Mouse (Mus musculus) intestine, postnatal 0 days (tissue): ENCODE measurements around the gene Cd164l2. TPM values are rescaled to one million over a fixed set of nuclear protein-coding genes. Genes with fewer than 3 reads are reported as not detected.

Source experiments
- ATAC-seq: fragments of 200-750 bp; cut with Nextera tagmentation; 2 replicates; pipeline ENCODE4 v1.8.0; 2017; ENCODE audit warnings: mild to moderate bottlenecking, moderate TSS enrichment, moderate library complexity
- H3K27ac ChIP-seq: fragments of 300-500 bp; sonication (generic); 2 replicates; pipeline ENCODE4 v1.5.1; 2014; ENCODE audit warnings: mild to moderate bottlenecking, low read depth, low read length, moderate library complexity
- H3K27me3 ChIP-seq: fragments of 300-500 bp; sonication (generic); replicated peaks from 2 replicates; pipeline ENCODE4 v1.6.1; 2014; ENCODE audit warnings: low read length, mixed read lengths; ENCODE audit not compliant: control insufficient read depth, insufficient read depth
- H3K36me3 ChIP-seq: fragments of 300-500 bp; sonication (generic); 2 replicates; pipeline ENCODE4 v1.6.1; 2014; ENCODE audit warnings: mild to moderate bottlenecking, moderate library complexity; ENCODE audit not compliant: control insufficient read depth, insufficient read depth
- H3K4me1 ChIP-seq: fragments of 300-500 bp; sonication (generic); replicated peaks from 2 replicates; pipeline ENCODE4 v1.6.1; 2014; ENCODE audit warnings: antibody characterized with exemption, low read length, mixed read lengths; ENCODE audit not compliant: control insufficient read depth, insufficient read depth
- H3K4me2 ChIP-seq: fragments of 300-500 bp; sonication (generic); replicated peaks from 2 replicates; pipeline ENCODE4 v1.6.1; 2014; ENCODE audit warnings: low read depth, mild to moderate bottlenecking, moderate library complexity
- H3K4me3 ChIP-seq: fragments of 300-500 bp; sonication (generic); 2 replicates; pipeline ENCODE4 v1.5.1; 2014; ENCODE audit warnings: low read depth, low read length
- H3K9ac ChIP-seq: fragments of 300-500 bp; sonication (generic); 2 replicates; pipeline ENCODE4 v1.6.1; 2014; ENCODE audit warnings: mild to moderate bottlenecking, low read depth, low read length
- H3K9me3 ChIP-seq: fragments of 300-500 bp; sonication (generic); 2 replicates; pipeline ENCODE4 v1.6.1; 2016; ENCODE audit warnings: mixed run types; ENCODE audit not compliant: control insufficient read depth
- CTCF ChIP-seq: sonication (generic); IDR thresholded peaks from 2 replicates; pipeline ENCODE4 v1.5.1; 2016; ENCODE audit warnings: low read depth, mild to moderate bottlenecking, control low read depth, antibody characterized with exemption, moderate library complexity
- WGBS: fragments of 180-500 bp; shearing (Covaris S2); extraction: QIAGEN DNeasy Blood & Tissue Kit; methylation state at CpG from one replicate; pipeline ENCODE4 v1.1.7; 2014; 5-methylcytosine and 5-hydroxymethylcytosine counted together
- polyA plus RNA-seq: library from polyadenylated mRNA; unstranded; fragments of >200 nt; fragmentation: Nextera tagmentation; extraction: Ambion mirVana; gene quantifications from 2 replicates; pipeline ENCODE4 v1.2.1, GENCODE M21; 2015

Gene Cd164l2
- polyA plus RNA-seq, 1 experiment from 2014 or later, result 0.94 TPM

- H3K36me3 ChIP-seq, result no peaks in the 10 kb centered on the region
- peaks cover 33% of the 10 kb centered on the region for H3K27me3 ChIP-seq
- no peaks in the 10 kb centered on the region for H3K9me3 ChIP-seq
- no peak overlapping the region for H3K9ac ChIP-seq
- no peak overlapping the region for H3K4me2 ChIP-seq
- peaks cover 9% of the 10 kb centered on the region; the same call in 1 of the 2 replicates for H3K4me1 ChIP-seq
- no peak overlapping the region for H3K27ac ChIP-seq
- H3K4me3 ChIP-seq, result no peak overlapping the region
- 42% methylated on average over 12 of the region's 12 CpGs for WGBS
- no peak for TF ChIP-seq CTCF
- no peak for ATAC-seq
These were observed 41.5 kb downstream of the Cd164l2 start for GRCm38 (mm10) chr4:133253412-133253811.

GRCm38 (mm10) chr4:133255392-133255791 lies 43.5 kb downstream of the Cd164l2 start:
- Histone ChIP-seq H3K9ac (no peak overlapping the region), H3K4me3 (no peak overlapping the region), H3K4me1 (peaks cover 9% of the 10 kb centered on the region; the same call in 1 of the 2 replicates), H3K27me3 (peaks cover 20% of the 10 kb centered on the region), H3K9me3 (no peaks in the 10 kb centered on the region), H3K4me2 (no peak overlapping the region), H3K36me3 (no peaks in the 10 kb centered on the region), H3K27ac (no peak overlapping the region)
- no peak for TF ChIP-seq CTCF
- 74% methylated on average over 6 of the region's 6 CpGs for WGBS
- ATAC-seq, result no peak

- peaks cover 6% of the 10 kb centered on the region; the same call in 1 of the 2 replicates for H3K27me3 ChIP-seq
- H3K9me3 ChIP-seq, result no peaks in the 10 kb centered on the region
- peaks cover 3% of the 10 kb centered on the region; the same call in 1 of the 2 replicates for H3K4me1 ChIP-seq
- H3K36me3 ChIP-seq, result no peaks in the 10 kb centered on the region
- 20% methylated on average over 24 of the region's 24 CpGs for WGBS
- 0 out of 2 replicates have a peak, but pooled peaks have one; percentile 31 for ATAC-seq
- no peak overlapping the region for H3K27ac ChIP-seq
- no peak for TF ChIP-seq CTCF
- H3K9ac ChIP-seq, result no peak overlapping the region
- peak overlapping the region; percentile 11; the same call in 1 of the 2 replicates for H3K4me3 ChIP-seq
- H3K4me2 ChIP-seq, result peak overlapping the region; percentile 50
These were observed 44.9 kb downstream of the Cd164l2 start for GRCm38 (mm10) chr4:133256820-133257219.

DNA sequence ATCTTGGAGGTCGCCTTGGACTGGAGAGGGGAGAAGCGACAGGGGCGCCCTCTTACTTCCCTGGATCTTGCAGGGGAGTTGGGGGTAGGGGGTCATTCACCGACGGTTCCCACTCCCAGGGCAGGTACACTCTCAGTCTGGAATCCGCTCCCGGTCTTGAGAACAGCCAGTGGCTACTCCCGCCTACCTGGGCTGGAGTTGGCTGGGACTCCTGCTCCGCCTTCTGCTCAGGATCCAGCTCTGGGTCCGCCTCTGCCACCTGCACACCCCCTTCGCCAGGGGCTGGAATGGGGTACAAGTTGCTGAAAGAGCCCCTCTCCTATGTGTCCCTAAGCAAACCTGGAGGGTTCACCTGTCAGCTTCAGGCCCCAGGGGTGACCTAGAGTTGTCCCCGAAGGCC lies 45.3 kb downstream of the Cd164l2 start:
- 38% methylated on average over 12 of the region's 12 CpGs for WGBS
- Histone ChIP-seq H3K9me3 (no peaks in the 10 kb centered on the region), H3K36me3 (no peaks in the 10 kb centered on the region), H3K4me1 (peaks cover 3% of the 10 kb centered on the region; the same call in 1 of the 2 replicates), H3K4me2 (peak overlapping the region; percentile 50), H3K9ac (no peak overlapping the region), H3K27ac (no peak overlapping the region), H3K4me3 (peak overlapping the region; percentile 11; the same call in 1 of the 2 replicates), H3K27me3 (0 out of 2 replicates have a peak, but pooled peaks cover 4% of the 10 kb centered on the region)
- no peak for TF ChIP-seq CTCF
- peak; percentile 54 for ATAC-seq

- no peak for TF ChIP-seq CTCF
These were observed 46.0 kb downstream of the Cd164l2 start for GRCm38 (mm10) chr4:133257798-133258408.

DNA sequence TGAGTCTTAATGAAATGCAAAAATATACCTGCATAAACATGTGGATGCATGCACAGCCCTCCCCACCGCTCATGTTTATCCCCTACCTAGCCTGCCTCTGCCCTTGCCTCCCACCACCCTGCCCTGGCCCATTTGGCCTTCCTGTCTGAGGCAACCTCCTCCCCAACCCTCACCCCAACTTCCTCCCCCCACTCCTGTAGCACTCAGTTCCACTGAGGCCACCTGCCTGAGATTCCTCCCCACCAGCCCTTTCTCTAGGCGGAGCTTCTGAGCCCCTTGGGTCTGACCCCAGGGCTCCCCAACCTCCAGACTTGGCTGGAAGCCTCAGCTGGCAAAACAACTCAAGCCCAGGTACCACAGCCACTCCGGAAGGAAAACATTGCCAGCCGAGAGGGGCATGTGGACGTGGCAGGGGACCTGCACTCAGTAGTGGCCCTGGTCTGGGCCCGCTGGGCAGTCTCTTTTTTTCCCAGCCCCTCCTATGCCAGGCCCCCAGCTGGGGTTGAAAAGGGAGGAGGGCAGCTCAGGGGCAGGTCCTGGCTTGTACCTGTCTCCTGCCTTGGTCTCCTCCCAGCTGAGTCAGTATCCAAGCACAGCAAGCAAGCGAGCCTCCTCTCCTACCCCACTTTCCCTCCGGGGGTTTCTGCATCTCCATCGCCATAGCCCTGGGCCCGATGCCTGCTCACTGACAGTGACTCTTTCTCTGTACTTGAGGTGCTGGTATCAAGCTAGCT lies 49.9 kb downstream of the Cd164l2 start:
- Histone ChIP-seq H3K27ac (no peak overlapping the region), H3K36me3 (peaks cover 22% of the 10 kb centered on the region), H3K27me3 (no peaks in the 10 kb centered on the region), H3K4me2 (no peak overlapping the region), H3K9ac (0 out of 2 replicates have a peak overlapping the region, but pooled peaks have one; percentile 11), H3K9me3 (no peaks in the 10 kb centered on the region), H3K4me1 (peaks cover 3% of the 10 kb centered on the region; the same call in 1 of the 2 replicates), H3K4me3 (no peak overlapping the region)
- 67% methylated on average over 10 of the region's 10 CpGs for WGBS
- no peak for ATAC-seq
- TF ChIP-seq CTCF, result no peak

More at GRCm38 (mm10) chr4:133257798-133258408, 46.0 kb downstream of the Cd164l2 start:
- H3K4me2 ChIP-seq, result peak overlapping the region; percentile 50; the same call in 1 of the 2 replicates
- no peak overlapping the region for H3K27ac ChIP-seq
- WGBS, result 40% methylated on average over 12 of the region's 12 CpGs
- H3K27me3 ChIP-seq, result no peaks in the 10 kb centered on the region
- no peaks in the 10 kb centered on the region for H3K9me3 ChIP-seq
- peak; percentile 48 for ATAC-seq
- H3K4me3 ChIP-seq, result no peak overlapping the region
- H3K9ac ChIP-seq, result no peak overlapping the region
- H3K36me3 ChIP-seq, result no peaks in the 10 kb centered on the region
- H3K4me1 ChIP-seq, result peaks cover 3% of the 10 kb centered on the region; the same call in 1 of the 2 replicates
